Mouse (Mus musculus) naive thymus-derived CD4-positive, alpha-beta T cell, adult 2 months (primary cell): ENCODE measurements around the gene Plxna4.
A peak's percentile ranks its signal among the peaks of the same experiment; 100 is the strongest.

ENCODE experiments used
- DNase-seq: peaks from one replicate; pipeline ENCODE4 v3.0.0-alpha.2; 2011; ENCODE audit warnings: low read depth

Plxna4 gene

DNA sequence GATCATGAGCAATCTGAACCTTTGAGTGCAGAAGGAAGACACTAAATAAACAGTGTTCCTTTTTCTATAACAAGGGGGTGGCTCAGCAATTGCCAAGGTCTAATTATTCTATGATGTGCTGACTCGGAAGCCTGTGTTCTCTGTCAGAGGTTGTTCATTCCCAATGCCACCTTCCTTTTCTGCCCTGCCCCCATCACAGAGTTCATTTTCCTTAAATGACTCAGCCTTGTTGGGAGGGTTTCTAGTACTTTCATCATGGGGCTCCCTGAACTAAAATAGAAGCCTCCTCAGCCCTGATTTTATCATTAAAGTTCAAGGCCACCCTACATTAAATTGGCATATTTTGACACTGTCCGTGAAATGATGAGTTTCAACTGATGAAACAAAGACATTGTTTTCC lies 242.0 kb downstream of the Plxna4 start:
- DNase-seq: no peak

DNA sequence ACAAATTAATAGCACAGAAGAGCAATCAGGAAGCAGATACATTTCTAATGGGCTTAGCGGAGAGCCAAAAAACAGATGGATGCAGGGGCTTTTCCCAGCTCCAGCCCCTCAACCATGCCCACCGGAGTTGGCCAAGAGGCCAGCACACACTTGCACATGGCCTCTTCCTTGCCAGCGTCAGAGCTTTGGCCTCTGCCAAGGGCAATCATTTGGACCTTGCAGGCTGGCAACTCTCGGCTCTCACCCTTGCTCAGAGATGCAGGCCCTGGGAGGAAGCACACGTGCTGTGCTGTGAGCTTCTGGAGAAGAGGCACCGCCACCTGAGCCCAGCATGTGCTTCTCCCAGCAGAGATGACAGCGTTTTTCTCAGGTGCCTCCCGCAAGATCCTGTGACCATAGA lies 245.3 kb downstream of the Plxna4 start:
- no peak for DNase-seq

DNA sequence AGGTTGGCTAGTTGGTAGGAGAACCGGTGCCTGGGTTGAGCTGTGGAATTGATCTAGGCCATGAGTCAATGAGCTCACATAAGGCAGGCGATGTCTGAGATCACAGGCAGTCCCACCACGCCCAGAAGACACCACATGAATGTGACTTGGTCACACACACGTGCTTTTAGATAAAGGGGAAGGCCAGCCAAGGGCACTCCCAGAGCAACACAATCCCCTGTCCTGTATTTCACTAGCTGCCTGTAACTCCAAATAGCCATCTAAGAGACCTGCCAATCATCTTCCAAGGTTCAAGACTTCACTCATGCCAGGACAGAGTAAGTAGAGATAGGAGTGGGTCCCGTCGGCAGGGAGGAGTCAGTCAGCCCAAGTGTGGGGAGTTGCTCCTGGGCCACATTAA lies 245.7 kb downstream of the Plxna4 start:
- no peak for DNase-seq

DNA sequence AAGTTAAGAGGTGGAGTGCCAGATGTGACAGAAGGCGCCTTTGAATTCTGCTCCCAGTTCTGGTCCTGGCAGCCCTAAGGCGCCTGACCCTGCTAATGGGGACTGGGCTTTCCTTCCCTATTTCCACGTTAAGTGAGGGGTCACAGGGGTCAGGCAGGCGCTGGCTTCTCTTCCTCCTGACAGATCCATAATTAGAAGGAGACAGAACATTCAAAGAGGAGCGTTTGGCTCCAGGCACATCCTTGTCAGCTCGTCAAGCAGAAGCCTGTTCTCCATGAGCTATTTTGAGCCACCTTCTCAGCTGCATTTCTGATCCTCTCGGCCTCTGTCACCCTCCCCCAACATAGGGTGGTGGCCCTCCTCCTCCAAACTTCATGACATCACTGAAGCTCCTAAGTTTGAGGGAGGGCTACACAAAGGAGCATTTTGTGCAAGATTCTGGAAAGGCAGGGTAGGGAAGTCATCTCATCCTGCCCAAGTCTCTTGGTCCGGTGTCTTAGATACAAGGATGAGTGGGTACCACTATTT lies 249.5 kb downstream of the Plxna4 start:
- DNase-seq: no peak

DNA sequence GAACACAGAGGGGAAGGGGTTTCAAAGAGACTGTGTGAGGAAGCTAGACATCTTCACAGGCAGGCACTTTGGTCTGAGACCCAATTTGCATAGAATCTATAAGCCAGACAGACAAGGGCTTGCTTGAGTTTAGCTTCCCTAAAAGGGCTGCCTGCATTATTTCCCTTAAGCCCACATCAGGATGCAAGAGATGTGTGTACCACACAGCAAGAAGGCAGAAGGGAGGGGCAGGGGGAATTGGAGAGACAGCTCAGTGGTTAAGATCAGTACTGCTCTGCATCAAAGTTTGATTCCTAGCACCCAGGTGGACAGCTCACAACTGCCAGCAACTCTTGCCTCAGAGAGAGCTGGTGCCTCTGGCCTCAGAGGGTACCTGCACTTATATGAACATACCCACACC lies 256.7 kb downstream of the Plxna4 start:
- DNase-seq: no peak

DNA sequence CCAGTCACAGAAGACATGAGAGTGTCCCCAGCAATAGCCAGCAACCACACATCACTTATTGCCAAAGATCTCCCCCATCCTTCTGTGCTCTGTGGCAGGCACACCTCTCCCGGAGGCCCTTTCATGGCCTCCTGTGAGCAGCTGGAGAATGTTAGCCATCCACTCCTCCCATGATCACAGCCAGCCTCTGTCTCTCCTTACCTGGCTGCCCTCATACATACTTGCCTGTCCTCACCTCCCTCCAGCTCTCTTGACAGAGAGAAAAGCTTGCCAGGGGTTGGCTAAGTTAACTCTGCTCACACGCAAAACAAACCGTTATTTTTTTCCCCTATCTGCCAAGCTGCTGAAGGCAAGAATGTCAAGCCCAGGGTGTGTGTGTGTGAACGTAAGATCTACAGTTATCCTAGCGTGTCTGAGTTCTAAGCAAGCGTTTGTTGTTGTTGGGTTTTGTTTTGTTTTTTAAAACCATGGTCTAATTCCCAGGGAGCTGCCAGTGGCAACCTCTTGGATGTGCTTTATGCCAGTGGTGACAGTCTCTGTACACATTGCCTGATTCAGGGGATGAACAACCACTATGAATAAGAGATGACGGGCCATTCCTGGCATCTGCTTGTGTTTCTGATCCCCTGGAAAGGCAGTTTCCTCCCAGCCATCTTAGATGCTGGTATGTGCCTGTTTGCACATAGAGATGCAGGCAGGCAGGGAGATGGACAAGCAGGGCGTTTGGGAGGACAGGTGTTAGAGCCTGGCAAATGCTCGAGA lies 257.8 kb downstream of the Plxna4 start:
- no peak for DNase-seq

DNA sequence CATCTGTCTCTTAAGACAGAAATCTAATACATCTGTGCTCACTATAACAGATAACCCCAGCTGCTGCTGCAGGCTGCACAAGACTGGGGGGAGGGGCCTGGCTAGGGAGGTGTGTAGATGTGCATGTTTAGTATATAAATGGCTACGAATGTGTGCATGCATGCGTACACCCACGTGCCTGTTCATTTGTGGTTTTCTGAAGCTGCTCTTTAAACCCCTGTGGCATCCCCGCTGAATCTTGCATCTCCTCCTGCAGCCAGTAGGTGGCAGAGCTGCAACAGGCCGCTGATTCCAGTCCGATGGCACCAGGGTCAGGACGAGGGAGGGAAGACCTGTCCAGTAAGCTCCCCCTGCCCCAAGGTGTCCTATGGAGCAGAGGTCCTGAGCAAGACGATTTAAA lies 260.0 kb downstream of the Plxna4 start:
- peak; percentile 72 for DNase-seq

DNA sequence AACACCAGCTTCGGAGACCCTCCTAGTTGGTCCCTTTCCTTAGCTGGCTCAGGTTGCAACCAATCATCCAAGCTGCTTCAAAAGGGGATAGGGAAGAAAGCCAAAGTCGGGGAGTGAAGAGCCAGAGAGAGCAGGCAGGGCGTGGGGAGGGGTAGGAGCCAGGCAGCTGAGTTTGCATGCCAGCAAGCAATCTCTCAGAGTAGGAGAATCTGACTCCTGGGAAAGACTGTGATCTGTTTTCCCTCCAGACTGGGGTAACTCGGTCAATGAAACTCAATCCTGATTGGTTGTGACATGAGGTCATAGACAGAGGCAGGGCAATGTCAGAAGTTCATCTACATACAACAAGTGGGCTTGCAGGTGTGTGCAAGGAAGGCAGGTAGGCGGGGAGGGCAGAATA lies 260.8 kb downstream of the Plxna4 start:
- DNase-seq: no peak

DNA sequence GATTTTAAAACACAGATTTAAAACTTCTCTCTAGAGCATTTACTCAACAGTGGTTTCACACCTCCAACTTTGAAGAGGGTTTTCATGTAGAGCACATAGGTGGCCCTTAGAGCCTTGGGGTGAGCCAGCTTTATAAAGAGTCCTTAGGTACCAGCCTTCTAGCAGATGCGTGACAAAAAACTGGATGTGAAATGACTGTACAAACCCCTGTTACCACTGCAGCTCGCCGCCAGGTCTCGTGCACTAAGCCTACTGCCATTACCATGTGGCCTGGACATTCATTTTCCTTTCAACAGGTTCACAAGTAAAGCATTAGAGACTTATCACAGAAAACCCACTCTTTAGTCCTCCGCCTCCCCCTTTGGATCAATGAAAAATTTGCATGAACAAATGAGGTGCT lies 261.6 kb downstream of the Plxna4 start:
- DNase-seq: no peak

DNA sequence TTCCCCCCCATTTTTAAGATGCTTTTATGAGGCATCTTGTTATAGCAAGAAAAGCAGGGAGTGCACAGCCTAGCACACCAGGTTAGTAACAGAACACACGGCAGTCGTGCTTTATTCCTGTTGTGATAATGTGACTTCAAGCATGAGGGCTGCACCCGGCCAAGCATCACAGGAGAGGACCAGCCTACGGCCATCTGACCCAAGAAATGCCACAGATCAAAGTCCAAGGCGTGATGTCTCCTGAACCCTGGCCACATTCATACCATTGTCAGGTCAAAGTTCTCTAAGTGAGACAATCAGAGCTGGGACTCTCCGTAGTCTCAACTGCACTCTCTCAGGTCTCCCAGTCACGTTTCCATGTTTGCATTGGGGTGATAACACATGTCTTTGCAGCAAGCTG lies 262.1 kb downstream of the Plxna4 start:
- no peak for DNase-seq

DNA sequence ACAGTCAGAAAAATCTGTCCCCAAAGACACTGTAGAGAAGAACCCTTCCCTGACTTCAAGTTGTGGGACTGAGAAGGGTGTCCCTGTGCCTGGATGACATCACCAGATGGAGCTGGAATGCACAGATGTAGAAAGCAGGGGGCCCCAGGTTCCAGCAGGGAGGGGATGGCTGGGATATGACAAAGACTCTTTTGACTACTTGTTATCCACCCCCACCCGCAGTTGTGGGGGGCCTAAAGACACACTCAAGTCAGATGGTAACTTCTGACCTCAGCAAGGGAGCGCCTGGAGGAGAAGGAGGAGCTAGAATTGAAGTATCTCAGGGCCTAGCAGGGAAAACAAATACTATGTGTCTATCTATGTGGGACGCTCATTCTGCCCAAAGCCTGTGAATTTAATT lies 266.8 kb downstream of the Plxna4 start:
- DNase-seq: no peak

DNA sequence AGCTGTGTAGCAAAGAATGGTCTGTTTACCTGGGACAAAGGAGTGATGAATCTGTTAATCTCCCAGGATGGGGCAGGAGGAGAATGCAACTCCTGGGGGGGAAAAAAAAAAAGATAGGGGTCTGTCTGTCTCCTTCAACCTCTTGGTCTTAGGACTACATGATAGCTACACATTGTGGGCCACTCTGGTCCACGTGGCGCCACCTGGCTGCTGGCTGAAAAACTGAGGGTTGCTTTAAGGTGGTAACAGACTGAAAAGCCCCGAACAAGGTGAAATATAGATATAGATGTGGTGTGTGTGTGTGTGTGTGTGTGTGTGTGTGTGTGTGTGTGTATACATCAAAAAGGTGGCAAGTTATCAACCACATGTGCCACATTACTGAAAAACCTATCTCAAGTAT lies 267.7 kb downstream of the Plxna4 start:
- peak; percentile 15 for DNase-seq

DNA sequence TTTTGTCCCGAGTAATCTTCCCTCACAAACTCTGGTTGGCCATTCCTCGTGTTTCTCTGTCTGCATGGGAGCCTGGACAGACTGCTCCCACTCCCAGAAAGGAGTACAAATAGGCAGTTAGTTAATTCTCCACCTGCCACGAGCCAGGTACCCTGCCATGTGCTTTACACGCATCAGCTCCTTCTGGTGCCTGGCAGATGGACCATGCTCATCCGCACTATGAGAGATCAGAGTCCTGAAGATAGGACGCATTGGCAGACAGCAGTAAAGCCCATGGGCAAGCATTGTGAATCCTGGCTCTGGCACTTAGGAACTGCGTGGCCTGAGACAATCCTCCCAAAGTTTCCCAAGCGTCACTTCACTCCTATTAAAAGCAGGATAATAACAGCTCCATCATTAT lies 270.5 kb downstream of the Plxna4 start:
- no peak for DNase-seq

DNA sequence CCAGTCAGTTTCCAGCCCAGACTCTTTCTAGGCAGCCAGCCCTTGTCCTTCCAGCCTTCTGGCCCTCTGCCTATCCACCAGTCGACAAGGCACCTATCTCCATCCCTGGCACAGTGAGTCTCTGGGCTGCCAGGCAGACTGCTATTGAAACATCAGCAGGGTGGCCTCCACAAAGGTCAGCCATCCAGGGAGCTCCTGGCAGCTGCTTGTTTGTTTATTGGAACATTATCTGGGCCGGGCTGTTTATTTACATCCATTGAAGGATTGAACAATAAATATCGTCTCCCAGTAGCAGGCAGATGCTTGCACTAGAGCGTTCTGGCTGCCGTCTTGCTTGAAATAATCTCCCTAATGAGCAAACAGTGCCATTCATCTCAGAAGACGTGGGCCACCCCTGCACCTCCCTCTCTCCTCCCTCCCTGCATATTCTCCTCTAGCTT lies 273.0 kb downstream of the Plxna4 start:
- DNase-seq: no peak

DNA sequence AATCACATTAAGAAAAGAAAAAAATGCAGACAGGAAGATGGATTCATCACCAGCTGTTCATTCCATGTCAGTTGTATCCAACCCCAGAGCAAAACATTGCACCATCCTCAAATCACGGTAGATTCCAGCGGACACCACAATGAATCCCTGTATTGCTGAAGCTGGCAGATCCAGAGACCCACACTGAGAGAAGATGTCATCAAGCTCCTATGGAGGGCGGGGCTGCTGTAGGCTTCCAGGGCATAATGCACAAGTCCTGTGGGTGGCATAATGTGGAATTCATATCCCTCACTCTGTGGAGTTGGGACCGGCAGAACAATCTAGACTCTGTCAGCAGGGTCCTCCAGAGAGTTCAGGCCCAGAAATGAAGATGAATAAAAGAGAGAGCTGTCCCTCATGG lies 278.8 kb downstream of the Plxna4 start:
- DNase-seq: no peak

DNA sequence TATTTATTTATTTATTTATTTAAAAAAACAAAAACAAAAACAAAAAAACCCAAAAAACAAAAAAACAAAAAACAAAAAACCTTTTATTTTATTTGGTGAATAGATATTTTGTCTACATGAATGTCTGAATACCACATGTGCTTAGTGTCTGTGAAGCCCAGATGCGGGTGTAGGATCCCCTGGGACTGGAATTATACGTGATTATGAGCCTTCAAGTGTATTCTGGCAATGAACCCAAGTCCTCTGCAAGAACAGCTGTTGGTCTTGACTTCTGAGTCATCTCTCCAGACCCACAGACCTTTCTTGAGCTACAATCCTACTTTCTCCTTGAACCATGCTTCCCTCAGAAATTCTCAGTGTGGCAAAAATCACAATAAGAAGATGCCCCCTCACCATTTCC lies 287.4 kb downstream of the Plxna4 start:
- no peak for DNase-seq

DNA sequence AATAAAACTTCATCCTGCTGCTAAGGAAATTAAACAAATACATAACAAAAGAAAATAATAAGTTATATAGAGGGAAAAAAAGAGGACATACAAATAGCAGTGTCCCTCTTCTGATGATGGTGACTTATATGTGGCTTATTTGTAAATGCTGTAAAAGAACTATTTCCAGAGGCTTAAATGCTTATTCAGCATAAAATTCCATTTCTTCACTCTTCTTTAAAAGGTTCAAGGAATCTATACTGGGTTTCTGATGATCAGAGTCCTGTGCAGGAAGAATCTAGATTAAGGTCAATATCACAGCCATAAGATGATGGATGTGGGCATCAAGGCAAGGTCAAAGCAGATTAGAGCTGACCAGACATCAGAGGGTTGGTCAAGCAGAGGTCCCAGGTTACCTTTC lies 306.5 kb downstream of the Plxna4 start:
- DNase-seq: no peak

DNA sequence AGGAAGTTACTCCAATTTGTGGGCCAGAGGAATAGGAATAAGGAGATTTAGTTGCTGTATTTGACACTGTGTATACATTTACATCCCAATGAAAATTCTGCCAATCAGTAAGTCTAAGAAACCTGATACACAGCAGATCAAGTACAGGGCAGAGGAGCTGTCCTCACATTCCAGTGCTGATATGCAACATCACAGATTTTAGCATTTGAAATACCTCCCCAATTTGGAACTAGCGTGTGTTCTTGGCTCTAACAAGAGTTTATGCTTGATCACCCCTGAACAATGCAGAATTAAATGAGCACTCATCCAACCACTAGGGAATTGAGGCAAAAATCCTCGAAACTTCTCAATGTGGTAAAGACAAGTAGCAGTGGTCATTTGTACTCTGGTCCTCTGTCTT lies 307.3 kb downstream of the Plxna4 start:
- no peak for DNase-seq

DNA sequence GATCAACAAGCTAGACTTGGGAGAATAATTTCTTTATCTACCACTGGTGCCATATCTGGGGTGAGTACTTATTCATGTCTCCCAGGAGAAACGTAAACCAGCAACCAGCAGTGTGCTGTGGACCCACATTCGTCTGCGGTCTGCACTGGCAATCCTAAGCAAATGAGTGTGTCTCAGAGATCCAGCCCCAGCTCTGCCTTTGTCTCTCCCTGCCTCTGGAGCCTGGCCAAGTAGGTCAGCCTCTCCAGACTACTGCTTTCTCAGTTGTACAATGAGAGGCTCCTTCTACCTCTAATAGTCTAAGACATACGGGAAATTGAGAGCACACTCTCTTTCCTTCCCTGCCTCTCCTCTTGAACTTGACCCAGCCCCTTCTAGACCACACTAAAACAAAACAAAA lies 316.5 kb downstream of the Plxna4 start:
- DNase-seq: no peak

DNA sequence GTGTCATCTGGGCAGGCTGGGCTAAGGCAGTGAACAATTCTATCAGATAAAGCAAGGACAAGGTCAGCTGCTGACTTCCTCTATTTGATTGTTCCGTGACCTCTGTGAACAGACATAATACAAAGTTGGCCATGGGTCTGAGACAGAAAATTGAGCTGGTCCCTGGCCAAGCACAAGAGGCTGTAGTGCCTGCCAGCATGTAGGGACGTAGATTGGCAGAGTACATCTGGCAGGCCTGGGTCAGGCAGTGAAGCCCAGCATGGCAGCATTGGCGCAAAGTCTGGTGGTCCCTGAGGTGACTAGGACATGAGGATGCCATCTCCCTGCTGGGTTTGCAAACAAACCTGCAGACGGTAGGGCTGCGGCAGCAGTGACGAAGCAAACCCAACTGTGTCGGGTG lies 321.9 kb downstream of the Plxna4 start:
- no peak for DNase-seq

DNA sequence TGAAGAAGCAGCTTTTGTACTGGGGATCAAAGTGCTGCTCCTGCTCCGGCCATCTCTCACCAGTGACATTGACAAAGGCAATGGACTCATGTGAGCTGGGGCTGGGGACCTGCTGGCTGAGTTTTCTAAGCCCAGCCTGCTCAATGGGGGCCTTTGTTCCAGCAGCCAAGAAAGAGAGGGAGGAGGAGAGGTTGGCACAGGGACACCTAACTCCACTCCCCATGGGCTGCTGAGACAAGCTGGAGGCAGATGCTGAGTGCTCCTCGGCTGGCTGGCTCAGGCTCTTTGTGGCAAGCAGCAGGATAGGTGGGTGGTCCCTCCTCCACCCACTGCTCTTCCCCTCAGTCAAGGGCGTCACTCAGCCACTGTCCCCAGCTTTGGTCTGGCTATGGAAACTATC lies 326.7 kb downstream of the Plxna4 start:
- no peak for DNase-seq

DNA sequence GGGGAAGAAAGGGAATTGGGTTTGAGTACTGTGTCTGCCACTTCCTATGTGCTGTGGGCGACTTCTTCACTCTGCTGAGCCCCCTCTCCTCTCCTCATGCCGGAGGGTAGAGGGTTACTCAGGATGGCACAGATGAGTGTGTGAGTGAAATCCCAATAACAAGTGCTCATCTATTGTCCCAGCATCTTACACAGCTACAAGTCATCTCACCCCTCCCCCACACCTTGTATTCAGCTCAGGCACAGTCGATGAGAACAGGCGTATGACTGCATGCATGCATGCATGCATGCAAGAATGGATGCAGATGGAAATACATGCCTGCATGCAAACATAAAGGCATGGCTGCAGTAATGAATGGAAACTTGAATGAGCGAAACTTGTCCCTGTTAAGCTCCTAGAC lies 327.7 kb downstream of the Plxna4 start:
- DNase-seq: no peak

DNA sequence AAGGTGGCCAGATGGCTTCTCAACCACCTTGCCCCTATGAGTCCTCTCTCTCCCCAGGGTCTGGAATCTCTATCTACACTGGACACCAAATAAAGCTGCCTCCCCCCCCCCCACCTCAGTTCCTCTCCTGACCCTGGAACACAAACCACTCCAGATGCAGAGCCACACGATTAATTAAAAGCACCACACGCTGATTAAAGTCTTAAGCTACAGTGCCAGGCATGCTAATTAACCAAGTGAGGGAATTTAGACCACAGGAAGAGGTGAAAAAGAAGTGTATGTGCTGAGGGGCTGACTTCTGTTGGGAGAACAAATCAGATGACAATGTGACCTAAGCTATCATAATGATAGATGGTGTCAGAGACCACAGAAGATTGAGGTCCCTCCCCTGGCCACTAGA lies 332.8 kb downstream of the Plxna4 start:
- DNase-seq: no peak

DNA sequence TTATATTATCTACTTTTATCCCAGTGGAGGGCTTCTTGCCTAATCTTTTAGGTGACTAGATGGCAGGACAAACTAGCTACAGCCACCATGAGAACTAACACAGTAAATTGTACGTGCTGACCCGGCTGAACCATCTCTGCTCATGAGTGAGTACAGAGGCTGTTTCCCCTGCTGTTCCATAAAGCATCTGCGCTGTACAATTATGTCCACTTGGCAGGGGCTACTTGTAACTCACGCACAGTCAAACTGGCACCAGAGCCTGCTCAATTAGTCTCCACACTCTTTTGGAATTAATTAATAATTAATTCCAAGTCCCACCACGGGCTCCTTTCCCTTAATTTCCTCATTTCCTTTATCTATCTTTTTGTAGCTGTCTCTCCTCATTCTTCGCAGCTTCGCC lies 335.8 kb downstream of the Plxna4 start:
- DNase-seq: no peak
